Mouse (Mus musculus) megakaryocyte-erythroid progenitor cell, adult 5-6 weeks (primary cell): ENCODE results near the gene Adgre4. TPM values are rescaled to one million over a fixed set of nuclear protein-coding genes. Genes with fewer than 3 reads are reported as not detected.

Experiments used
- total RNA-seq, 2 experiments: library from RNA; stranded (forward) in 1 of 2; stranded (reverse) in 1 of 2; fragments of 200-1000, 215-1000 nt in 1 of 2; fragments of >200 nt in 1 of 2; fragmentation: Nextera tagmentation in 1 of 2; gene quantifications; 2 replicates each; pipeline ENCODE4 v1.2.3; 2014 to 2017

Gene Adgre4
- total RNA-seq, 2 experiments from 2014 or later = 0.56 TPM; not detected in 1

Other genes with a start within 250 kb of the Adgre4 start
- gene Vmn2r118, start 124.8 kb upstream of the Adgre4 start, total RNA-seq (2014; fragmentation: Nextera tagmentation) = not detected in 2 replicates
- gene Vmn2r118, start 124.8 kb upstream of the Adgre4 start, total RNA-seq (2017) = not detected in 2 replicates
- 43.1 and 50.2 TPM in 2 replicates for gene Pot1b, start 37.4 kb upstream of the Adgre4 start, total RNA-seq (2014; fragmentation: Nextera tagmentation)
- gene Pot1b, start 37.4 kb upstream of the Adgre4 start, total RNA-seq (2017) = 21.0 and 26.9 TPM in 2 replicates
- gene Zfp119a, start 128.9 kb downstream of the Adgre4 start, total RNA-seq (2014; fragmentation: Nextera tagmentation) = 2.2 and 4.2 TPM in 2 replicates
- 3.9 and 7.0 TPM in 2 replicates for gene Zfp119a, start 128.9 kb downstream of the Adgre4 start, total RNA-seq (2017)
- gene Zfp959, start 142.1 kb downstream of the Adgre4 start, total RNA-seq (2014; fragmentation: Nextera tagmentation) = 14.4 and 15.0 TPM in 2 replicates
- gene Zfp959, start 142.1 kb downstream of the Adgre4 start, total RNA-seq (2017) = 10.5 and 13.4 TPM in 2 replicates
- 2.0 and 4.8 TPM in 2 replicates for gene Zfp119b, start 199.5 kb downstream of the Adgre4 start, total RNA-seq (2014; fragmentation: Nextera tagmentation)
- gene Zfp119b, start 199.5 kb downstream of the Adgre4 start, total RNA-seq (2017) = 1.2 and 10.3 TPM in 2 replicates
- gene Ebi3, start 202.7 kb downstream of the Adgre4 start, total RNA-seq (2014; fragmentation: Nextera tagmentation) = 0.42 TPM in 1 of 2 replicates, not detected in the other
- 0.47 TPM in 1 of 2 replicates, not detected in the other for gene Ebi3, start 202.7 kb downstream of the Adgre4 start, total RNA-seq (2017)
- 11.2 and 18.7 TPM in 2 replicates for gene Yju2, start 209.1 kb downstream of the Adgre4 start, total RNA-seq (2014; fragmentation: Nextera tagmentation)
- gene Yju2, start 209.1 kb downstream of the Adgre4 start, total RNA-seq (2017) = 17.1 and 25.5 TPM in 2 replicates
- gene Shd, start 220.5 kb downstream of the Adgre4 start, total RNA-seq (2014; fragmentation: Nextera tagmentation) = not detected in 2 replicates
- not detected in 2 replicates for gene Shd, start 220.5 kb downstream of the Adgre4 start, total RNA-seq (2017)
- not detected in 2 replicates for gene Fsd1, start 236.5 kb downstream of the Adgre4 start, total RNA-seq (2014; fragmentation: Nextera tagmentation)
- gene Fsd1, start 236.5 kb downstream of the Adgre4 start, total RNA-seq (2017) = not detected in 2 replicates